Mouse (Mus musculus): ENCODE data around the gene AC140267.1. TPM values are rescaled to one million over a fixed set of nuclear protein-coding genes. Genes with fewer than 3 reads are reported as not detected.

AC140267.1 gene
- polyA plus RNA-seq, 1 experiment: not detected

GRCm38 (mm10) chr15:80263610-80264575, 28.3 kb downstream of the AC140267.1 start, which contains the start of gene Rps19bp1:
Gene Rps19bp1 (minus strand): TSS chr15:80264315.
- no peak for DNase-seq (ENCODE audit: low read depth)

GRCm38 (mm10) chr15:80266281-80266680, 30.6 kb downstream of the AC140267.1 start:
- DNase-seq (ENCODE audit: low read depth): no peak

- DNase-seq (ENCODE audit: low read depth): no peak
Observed at GRCm38 (mm10) chr15:80271858-80272396, 36.3 kb downstream of the AC140267.1 start.

GRCm38 (mm10) chr15:80277107-80277506, 41.5 kb downstream of the AC140267.1 start:
- DNase-seq (ENCODE audit: low read depth): no peak

- DNase-seq (ENCODE audit: low read depth): no peak
Observed at GRCm38 (mm10) chr15:80277625-80278024, 42.0 kb downstream of the AC140267.1 start.

GRCm38 (mm10) chr15:80278121-80278759, 42.6 kb downstream of the AC140267.1 start:
- no peak for DNase-seq (ENCODE audit: low read depth)

GRCm38 (mm10) chr15:80279053-80279452, 43.4 kb downstream of the AC140267.1 start:
- no peak for DNase-seq (ENCODE audit: low read depth)

GRCm38 (mm10) chr15:80280646-80281045, 45.0 kb downstream of the AC140267.1 start:
- DNase-seq (ENCODE audit: low read depth): no peak

Other genes with a start within 250 kb of the AC140267.1 start
- 25.8 and 26.8 TPM in 2 replicates for gene Pdgfb, start 220.9 kb upstream of the AC140267.1 start, polyA plus RNA-seq (2012; rRNA removed)
- 8.8 and 13.3 TPM in 2 replicates for gene Syngr1, start 144.5 kb upstream of the AC140267.1 start, polyA plus RNA-seq (2012; rRNA removed)
- gene Rpl3, start 144.0 kb upstream of the AC140267.1 start, polyA plus RNA-seq (2012; rRNA removed): 492 and 540 TPM in 2 replicates
- 17.0 and 20.9 TPM in 2 replicates for gene Tab1, start 102.7 kb upstream of the AC140267.1 start, polyA plus RNA-seq (2012; rRNA removed)
- 10.2 and 10.5 TPM in 2 replicates for gene Mgat3, start 62.1 kb upstream of the AC140267.1 start, polyA plus RNA-seq (2012; rRNA removed)
- 14.9 and 16.3 TPM in 2 replicates for gene Mief1, start 1.8 kb upstream of the AC140267.1 start, polyA plus RNA-seq (2012; rRNA removed)
- gene Atf4, start 19.3 kb downstream of the AC140267.1 start, polyA plus RNA-seq (2012; rRNA removed): 176 and 226 TPM in 2 replicates
- gene Rps19bp1, start 28.5 kb downstream of the AC140267.1 start, polyA plus RNA-seq (2012; rRNA removed): 32.1 and 32.7 TPM in 2 replicates
- 0.04 and 0.08 TPM in 2 replicates for gene Cacna1i, start 51.4 kb downstream of the AC140267.1 start, polyA plus RNA-seq (2012; rRNA removed)

Measured in gonadal fat pad, adult 2 months (tissue).